Mouse (Mus musculus): ENCODE measurements around the gene Hexim1.

The Hexim1 gene

DNA sequence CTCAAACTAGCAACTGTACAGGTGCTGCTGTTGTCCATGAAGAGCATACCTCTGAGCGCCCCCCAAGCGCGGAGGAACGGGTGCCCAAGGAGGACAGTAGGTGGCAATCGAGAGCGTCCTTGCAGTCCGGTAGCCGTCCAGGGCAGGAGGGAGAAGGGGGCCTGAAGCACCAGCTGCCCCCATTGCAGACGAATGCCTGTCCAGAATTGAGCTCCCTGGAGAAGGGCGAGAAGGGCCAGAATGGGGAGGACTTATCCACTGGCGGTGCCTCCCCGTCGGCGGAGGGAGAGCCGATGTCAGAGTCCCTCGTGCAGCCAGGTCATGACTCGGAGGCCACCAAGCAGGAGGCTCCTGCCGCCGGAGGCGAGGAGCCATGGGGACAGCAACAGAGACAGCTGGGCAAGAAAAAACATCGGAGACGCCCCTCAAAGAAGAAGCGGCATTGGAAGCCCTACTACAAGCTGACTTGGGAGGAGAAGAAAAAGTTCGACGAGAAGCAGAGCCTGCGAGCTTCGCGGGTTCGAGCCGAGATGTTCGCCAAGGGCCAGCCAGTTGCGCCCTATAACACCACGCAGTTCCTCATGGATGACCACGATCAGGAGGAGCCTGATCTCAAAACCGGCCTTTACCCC lies 1.0 kb downstream of the Hexim1 start:
- DNase-seq (ENCODE audit: low spot score in 2 of 2), result peak; percentile 81 to 85

DNA sequence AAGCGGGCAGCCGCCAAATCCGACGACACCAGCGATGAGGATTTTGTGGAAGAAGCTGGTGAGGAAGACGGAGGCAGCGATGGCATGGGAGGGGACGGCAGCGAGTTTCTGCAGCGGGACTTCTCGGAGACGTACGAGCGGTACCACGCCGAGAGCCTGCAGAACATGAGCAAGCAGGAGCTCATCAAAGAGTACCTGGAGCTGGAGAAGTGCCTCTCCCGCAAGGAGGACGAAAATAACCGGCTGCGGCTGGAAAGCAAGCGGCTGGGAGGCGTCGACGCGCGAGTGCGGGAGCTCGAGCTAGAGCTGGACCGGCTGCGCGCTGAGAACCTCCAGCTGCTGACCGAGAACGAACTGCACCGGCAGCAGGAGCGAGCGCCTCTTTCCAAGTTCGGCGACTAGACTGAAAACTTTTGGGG lies 1.6 kb downstream of the Hexim1 start:
- DNase-seq (ENCODE audit: low spot score in 2 of 2), result peak in 1 of 2 experiments; percentile 66

DNA sequence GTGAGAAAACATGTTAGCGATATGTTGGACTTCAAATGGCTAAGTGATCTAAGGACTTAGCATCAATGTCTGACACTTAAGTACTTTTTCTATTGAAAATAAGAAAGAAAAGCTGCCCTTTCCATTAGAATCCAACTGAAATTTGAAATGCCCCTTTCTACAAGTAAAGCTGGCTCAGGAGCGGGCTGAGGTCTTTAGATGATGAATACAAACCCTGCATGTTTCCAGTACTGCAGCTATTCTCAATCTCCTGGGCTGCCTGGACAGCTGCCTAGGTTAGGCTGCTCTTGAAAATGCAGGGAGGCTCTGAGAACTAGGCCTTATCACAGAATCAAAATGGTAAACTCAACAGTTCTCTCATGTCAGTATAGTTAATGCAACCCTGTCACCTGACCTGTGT lies 2.8 kb downstream of the Hexim1 start:
- DNase-seq (ENCODE audit: low spot score in 2 of 2), result no peak

DNA sequence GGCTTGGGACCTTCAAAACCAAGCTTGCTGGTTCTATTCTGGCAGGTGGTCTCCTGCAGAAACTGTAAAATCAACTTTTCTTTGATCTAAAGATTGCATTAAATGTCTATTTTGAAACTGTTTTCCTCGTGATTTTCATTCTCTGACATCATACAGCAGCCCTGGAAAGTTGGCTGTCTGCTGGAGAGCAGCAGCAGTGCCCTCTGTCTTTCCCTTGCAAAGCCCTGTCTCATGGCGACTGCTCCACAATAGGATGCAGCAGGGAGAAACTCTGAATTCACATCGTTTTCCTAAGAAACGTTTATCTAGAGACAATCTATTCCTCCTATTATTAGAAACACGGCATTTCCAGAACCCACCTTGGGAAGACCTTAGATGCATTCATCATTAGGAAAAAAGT lies 3.6 kb downstream of the Hexim1 start:
- DNase-seq (ENCODE audit: low spot score in 2 of 2), result peak in 1 of 2 experiments; percentile 33

DNA sequence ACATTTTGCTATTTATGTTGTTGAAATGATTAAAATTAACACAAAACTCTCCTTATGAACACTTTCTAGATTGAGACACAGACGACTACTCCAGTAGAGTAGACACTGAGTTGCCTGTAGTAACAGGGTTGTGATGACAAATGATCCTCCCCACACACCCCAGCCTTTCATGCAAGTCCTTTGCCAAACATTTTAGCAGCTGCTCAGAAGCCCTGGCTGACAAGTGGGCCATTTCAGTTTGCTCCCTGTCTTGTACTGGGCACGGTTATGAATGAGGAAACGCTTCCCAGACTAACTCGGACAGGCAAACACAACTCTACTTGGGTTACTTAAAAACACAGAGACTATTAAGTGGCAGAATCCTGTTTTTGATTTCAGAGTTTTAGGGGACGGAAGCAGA lies 4.3 kb downstream of the Hexim1 start:
- DNase-seq (ENCODE audit: low spot score in 2 of 2), result peak; percentile 27 to 37

DNA sequence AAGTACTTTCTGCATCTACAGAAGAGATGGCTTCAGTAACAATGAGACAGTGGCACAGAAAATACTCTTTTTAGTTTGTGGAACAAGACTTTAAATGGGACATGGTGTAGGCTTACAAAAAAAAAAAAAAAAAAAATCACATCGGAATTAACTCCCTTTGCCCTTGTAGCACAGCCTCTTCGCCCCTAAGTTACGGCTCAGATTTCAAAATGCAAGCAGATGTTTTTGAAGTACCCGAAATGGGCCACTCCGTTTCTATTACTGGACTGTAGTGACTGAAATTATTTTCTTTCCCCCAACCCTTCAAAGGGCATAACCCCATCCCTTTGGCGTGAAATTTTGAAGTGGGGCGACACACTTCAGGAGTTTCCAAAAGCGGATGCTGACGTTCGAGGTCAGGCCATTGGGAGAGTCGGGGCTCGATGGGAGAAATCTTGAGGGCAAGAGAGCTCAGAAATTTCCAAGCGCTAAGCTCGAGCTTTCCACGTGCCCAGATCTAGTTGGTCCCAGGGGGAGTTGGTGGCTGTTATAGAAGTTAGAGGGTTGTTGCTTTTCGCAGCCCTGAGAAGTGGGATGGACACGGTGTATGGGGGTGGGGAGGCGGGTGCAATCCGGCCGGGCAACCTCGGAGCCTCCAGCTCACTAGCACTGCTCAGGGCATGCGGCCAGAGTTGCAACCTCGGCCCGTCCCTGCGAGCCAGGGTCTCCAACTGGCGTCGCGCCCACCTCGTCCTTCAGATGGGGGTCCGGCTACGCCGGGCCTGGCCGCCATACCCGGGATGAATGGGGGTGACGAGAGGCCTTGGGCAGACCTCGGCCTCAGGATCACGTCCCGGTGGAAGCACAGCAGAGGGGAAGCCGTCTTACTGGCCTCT lies 15.9 kb downstream of the Hexim1 start, which contains the start of gene Hexim2:
TSS of gene Hexim2 (plus strand) at position 729 of the 875 bp plus-strand sequence.
- DNase-seq (ENCODE audit: low spot score in 2 of 2), result peak; percentile 84

DNA sequence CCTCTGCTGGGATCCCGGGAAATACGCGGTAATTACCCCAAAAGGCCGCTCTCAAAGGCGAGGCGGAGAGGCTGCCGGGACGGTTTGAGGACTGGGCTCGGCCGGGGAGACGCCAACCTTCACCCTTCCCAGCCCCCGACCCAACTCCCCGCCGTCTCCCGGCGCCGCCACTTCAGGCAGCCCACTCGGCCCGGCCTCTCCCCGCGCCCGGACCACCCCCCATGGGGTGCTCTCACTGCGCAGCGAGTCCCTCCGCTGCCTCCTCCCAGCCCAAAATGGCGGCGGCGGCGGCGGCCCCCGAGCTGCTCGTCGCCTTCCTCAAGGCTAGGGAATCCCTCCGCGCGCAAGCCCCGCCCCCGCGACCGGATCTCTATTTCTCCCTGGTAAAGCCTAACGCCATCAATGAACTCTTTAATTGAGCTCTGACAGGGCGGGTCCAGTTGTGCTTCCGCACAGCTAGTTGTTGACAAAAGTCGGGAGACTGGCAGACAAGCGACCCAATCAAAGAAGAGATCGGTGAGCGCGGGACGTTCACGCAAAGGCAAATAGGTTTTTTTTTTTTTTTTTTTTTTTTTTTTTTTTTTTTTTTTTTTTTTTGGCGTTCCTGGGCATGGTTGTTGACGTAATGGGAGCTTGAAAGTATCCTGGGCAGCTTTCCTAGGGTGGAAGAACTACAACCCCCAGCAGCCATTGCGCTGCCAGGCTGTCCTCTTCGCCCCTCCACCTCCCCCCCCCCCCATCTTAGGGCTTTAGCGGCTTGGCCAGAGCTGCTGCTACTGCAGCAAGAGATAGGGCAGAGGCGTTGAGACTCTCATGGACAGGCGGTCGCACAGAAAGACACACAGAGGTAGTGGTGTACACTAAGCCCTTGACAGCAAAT lies 16.8 kb downstream of the Hexim1 start:
- peak; percentile 100 for DNase-seq (ENCODE audit: low spot score in 2 of 2)

DNA sequence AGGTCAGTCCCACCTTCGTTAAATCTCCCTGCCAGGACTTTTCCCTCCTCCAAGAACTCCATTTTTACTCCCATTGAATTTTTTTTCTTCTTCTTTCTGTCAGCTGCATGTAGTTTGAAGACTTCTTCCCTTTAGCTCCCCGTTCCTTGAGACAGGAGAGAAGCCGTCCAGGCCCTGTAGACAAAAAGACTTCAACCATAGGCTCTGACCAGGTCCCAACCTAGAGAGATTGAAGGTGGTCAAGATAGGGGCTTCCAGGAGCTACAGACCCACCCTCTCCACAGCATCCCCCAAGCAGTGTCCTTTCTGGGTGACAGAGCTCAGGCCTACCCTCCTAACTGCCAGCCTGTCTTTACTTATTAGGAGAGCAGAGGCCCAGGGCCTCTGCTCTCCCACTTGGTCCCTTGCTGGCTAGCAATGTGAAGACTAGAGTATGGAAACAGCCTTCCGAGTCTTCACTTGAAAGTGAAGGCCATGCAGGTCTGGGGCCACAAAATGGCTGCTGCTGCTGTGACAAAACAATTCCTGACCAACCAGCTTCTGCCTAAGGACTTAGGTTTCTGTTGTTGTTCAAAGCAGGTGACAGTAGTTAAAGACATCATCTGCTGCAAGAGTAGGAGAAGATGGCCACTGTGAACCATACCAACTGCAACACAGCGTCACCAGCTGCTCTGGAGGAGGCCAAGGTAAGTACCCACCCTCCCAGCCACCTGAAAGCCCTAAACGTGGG lies 17.6 kb downstream of the Hexim1 start:
- DNase-seq (ENCODE audit: low spot score in 2 of 2), result peak in 1 of 2 experiments; percentile 37

DNA sequence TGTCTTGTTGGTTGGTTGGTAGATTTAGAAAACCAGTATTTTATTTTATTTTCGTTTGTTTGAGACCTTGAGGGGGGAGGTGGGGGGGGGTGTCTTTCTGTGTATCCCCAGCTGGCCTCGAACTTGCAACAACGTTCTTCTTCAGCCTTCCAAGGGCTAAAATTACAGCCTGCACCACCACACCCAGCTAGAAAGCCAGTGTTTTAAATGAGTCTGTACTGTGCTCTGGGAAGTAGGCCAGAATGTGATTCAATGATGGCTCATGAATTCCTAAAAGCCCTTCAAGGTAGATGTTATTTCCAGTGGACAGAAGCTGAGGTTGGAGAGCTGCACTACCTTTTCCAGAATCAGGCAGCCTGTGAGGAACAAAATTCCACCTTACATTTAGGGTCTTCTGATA lies 18.2 kb downstream of the Hexim1 start:
- DNase-seq (ENCODE audit: low spot score in 2 of 2), result no peak

DNA sequence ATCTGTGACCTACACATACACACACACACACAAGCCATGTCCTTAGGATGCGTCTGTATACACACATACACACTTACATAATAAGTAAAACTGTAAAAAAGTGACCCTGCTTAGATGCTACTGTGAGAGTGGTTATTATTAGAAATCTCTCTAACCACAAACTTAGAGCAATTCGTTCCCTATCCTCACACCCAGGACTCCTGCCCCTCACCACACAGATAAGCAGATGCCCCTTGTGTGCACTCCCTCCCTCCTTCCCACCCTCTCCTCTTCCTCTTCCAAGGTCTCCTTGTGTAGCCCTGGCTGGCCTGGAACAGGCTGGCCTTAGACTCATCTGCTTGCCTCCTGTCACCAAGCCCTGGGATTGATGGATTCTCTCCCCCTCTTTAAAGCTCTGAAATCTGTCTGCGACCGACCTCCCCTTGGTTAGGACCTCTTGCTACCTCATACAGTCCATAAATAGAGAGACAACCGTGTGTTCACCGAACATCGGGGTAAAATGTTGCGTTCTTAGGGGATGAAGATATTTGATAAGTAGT lies 20.1 kb downstream of the Hexim1 start:
- DNase-seq (ENCODE audit: low spot score in 2 of 2), result no peak

DNA sequence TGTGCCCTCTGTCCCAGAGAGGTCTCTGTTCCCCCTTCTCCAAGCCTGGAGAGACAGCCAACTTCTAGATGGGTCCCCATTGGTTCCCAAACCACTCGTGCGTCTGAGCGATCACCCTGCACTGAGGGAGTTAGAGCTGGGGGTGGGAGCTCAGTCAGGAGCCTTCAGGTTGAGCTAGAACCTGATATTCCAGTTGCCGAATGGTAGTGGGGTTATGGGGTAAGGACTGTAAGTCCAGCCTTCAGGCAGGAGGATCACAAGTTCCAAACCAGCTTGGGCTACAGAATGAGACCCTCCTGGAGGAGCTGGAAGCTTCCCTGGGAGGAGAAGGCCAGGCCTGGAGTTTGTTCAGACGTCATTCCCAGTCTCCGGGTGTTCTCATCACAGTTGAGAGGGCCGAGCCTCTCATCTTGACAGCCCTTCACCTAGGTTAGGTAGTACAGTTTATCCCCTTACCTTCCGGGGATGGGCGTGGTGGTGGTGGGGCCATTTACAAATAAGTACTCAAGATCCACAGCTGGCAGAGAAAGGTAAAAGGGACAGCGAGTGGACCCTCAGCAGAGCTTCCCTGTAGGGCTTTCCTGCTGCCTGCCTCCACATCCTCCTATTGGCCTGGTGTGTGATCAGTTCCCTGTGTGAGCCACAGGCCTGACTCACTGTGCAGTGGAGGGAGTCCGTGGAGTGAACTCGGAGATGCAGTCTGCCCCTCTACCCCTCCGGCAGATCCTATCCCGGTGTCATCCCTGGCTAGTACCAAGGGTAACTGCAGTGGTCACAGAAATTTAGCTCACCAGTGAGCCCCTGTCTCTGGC lies 24.1 kb downstream of the Hexim1 start:
- DNase-seq (ENCODE audit: low spot score in 2 of 2), result peak in 1 of 2 experiments; percentile 26

DNA sequence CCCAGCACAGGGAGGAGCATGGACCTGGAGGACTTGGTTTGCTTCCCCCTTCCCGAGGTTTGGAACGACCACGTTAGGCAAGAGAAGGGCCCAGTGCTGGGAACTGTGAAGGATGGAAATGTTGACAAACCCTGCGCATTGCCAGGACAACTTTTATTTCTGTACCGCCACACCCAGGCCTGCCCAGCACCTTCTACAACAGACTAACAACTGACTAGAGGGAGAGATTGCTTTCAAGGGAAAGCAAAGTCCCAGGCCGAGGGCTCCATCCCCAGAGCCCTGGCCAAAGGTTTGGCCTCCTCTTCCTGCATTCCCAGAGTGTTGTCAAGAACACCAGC lies 24.7 kb downstream of the Hexim1 start:
- DNase-seq (ENCODE audit: low spot score in 2 of 2), result no peak

DNA sequence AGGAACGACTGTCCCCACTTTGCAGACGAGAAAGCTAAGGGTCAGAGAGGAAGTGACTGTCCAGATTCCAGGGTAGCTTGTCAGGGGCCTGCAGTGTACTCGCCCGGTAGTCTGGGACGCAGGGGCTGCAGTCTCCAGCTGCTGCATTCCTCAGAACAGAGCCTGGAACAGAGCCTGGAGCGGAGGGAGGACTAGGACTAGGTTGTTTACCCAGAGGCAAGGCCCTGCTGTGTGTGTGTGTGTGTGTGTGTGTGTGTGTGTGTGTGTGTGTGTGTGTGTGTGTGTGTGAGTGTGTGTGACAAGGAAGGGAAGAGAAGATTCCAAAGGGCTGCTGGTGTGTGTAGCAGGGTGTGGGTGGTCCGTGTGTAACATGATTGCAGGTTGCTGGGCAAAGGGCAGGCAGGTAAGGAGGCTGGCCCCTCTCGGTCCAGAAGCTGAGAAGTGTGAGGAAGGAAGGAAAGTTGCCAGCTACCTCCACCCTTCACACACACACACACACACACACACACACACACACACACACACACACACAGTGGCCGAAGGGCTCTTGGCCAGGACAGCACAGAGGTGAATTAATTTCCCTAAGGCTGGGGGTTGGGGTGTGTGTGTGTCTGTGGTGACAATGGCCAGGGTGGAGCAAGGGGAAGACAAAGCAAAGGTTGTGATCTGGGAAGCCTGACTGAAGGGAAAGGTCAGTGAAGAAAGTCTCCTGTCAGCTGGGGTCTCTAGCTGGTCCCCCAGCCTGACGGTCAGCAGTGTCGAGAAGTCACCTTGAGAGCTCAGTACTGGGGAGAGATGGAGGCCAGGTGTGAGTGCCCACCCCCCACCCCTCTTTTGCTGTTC lies 25.3 kb downstream of the Hexim1 start:
- peak; percentile 52 to 64 for DNase-seq (ENCODE audit: low spot score in 2 of 2)

DNA sequence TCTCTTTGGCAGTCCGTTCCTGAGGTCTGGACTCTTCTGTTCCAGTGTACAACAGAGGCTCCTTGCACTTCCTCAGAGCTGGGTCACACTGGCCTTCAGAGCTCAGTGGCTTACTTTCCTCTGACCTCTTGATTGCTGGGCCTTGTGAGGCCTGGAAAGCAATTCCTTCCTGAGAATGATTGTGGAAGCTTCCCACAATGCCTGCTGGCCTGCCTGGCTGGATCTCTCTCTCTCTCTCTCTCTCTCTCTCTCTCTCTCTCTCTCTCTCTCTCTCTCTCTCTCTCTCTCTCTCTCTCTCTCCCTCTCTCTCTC lies 25.9 kb downstream of the Hexim1 start:
- no peak for DNase-seq (ENCODE audit: low spot score in 2 of 2)

DNA sequence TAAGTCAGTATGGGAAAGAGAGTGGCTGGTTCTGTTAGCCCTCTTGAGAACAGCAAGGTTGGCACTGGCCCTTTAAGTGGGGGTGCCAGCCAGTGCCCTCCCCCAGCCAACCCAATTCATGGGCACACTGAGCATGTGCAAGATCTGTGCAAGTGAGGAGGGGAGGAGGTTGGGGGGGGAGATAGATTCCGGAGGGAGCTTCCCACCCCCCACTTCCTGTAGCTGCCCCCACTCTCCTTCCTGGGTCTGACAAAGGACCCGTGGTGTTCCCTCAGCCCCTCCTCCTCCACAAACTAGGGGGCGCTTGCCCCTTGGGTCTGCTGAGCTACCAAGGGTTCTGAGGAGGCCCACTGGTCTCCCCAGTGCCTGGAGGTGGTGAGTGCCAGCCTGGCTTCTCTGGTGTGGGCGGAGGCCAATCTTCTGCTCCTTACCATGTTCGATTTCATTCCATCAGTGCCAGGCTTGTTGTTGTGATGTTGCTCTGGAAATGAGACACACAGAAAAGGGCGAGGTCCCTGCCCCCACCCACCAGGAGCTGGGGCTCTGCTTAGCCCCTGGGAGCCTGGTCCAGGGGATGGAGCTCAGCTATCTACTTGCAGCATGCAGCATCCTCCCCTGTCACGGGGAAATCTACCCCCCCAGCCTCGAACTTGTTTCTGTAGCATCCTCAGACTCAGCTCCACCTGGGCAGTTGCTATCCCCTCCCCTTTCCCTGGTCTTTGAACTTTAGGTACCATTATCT lies 26.6 kb downstream of the Hexim1 start:
- peak; percentile 94 to 95 for DNase-seq (ENCODE audit: low spot score in 2 of 2)

DNA sequence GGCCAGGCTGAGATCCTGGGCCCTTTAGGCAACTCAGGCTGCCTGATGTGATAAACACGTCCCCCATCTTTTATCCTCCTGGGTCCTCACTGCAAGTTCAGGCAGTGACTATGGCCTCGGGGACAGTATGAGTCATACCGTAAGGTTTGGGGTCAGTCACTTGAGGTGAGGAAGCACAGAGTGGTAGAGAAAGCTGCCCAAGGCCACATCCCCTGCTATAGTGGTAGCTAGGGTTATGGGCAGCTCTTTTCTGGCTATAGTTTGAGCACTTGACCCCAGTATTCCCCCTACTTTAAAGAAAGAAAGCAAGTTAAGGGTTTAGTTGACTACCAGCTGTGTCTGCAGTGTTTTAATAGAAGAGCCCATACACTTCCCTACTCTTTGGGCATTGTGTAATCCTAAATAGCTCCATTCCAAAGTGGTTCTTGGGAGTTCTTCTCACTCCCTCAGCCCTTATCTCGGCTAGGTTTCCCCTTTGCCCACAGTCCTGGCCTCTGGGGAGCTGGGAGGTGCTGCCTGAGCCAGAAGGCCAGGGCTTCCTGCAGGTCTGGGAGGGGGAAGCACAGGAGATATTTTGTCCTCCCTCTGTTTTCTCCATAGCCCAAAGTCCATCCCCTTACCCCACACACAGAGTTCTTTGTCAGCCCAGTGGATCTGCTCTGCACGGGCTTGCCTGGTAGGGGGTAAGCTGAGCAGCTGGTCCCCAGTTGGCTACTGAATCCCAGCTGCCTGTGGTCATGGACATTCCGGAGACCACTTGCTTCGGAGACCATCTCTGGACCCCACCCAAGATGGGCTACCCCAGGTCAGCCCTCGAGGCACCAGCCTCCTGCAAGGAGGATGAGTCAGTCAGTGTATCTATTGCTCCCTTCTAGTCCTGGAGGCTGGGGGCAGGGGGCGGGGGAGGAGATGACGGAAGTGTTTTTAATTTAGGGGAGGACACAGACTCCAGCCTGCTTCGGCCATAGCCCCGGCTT lies 28.6 kb downstream of the Hexim1 start:
- DNase-seq (ENCODE audit: low spot score in 2 of 2), result no peak

DNA sequence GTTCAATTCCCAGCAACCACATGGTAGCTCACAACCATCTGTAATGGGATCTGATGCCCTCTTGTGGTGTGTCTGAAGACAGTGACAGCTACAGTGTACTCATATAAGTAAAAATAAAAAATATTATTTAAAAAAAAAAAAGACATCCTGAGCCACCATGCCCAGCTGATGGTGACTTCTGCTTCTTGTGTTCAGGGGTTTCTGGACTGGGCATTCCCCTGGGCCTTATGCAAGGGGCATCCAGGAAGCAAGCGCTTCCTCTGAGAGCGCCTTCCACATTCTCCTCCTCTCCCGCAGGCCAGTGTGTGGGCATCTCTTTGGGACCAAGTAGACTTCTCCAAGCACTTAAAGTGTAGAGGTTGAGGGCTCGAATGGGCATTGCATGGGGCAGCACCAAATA lies 30.4 kb downstream of the Hexim1 start:
- DNase-seq (ENCODE audit: low spot score in 2 of 2), result no peak

DNA sequence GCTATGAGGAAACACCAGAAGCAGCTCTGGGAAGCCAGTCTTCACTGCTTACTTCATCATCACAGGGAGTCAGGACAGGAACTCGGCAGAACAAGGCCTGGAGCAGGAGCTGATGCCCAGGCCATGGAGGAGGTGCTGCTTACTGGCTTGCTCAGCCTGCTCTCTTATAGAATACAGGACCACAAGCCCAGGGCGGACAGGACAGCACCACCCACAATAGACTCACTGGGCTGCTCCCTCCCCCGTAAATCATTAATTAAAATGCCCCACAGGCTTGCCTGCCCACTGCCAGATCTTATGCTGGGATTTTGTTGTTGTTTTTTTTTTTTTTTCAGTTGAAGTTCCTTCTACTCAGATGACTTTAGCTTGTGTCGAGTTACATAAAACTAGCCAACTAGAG lies 31.7 kb downstream of the Hexim1 start:
- no peak for DNase-seq (ENCODE audit: low spot score in 2 of 2)
